Mouse (Mus musculus) ZHBTc4 (cell line): ENCODE measurements around the gene BC016579.

ENCODE experiments used
- DNase-seq: peaks from one replicate; pipeline ENCODE4 v3.0.0-alpha.2; 2011; ENCODE audit warnings: low read depth, low spot score

The BC016579 gene

DNA sequence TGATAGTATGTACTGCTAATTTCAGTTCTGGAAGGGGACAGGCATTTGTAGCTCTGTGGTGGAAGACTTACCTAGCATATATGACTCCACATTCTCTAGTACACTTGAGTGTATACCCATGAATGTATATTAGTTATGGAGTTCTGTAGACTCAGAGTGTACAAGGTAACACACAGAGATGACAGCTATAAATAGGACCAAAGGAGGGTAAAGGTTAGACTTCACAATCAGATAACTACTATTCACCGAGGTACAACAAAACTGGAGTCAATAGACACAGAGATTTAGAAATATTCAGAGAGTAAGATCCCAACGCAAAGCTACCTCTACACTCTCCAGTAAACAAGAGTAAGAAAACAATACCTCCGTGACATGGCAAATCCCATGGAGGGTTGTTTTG is 9.9 kb downstream of the BC016579 start:
- DNase-seq = no peak

DNA sequence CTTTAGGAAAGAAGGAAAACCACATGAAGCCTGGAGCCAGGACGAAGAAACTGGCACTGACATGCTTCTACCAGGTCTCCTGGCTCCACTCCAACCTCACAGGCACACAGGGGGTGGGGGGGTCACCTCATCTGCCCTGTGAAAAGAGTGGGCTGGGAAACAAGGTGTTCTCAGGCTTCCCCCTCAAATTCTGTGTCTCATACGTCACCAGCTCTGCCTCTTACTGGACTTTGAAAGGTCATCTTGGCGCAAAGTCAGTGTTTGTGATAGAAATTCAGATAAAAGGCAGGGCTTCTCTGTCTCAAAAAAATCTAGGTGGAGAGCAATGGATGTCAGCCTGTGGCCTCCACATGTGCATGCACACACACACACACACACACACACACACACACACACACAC is 12.6 kb downstream of the BC016579 start:
- no peak for DNase-seq

DNA sequence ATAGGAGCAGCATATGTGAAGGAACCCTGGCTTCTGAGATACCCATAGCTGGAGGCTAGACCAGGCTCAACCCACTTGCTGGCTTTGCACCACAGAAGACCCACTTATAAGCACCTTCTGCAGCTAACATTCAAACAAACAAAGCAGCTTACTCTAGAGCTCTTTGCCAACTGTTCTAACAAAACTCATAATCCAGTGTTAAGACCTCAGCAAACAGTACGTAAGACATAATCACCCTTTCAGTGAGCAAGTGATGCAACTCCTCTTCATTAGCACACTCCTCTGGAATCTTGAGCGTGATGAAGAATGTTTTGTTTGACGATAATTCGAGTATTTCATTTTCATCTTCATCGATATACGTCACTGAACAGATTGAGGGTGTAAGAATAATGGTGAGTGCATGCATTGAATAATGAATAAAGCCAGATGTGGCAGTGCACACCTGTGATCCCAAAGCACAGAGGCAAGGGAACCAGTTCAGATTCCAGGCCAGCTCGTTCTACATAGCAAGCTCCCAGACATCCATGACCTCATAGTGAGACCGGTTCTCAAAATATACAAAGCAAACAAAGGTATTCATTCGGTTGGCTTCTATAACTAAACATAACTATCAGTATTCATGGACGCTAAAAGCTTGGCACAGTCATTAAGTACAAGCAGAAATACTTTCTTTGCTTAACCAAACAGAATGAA is 13.7 kb downstream of the BC016579 start:
- DNase-seq = no peak

DNA sequence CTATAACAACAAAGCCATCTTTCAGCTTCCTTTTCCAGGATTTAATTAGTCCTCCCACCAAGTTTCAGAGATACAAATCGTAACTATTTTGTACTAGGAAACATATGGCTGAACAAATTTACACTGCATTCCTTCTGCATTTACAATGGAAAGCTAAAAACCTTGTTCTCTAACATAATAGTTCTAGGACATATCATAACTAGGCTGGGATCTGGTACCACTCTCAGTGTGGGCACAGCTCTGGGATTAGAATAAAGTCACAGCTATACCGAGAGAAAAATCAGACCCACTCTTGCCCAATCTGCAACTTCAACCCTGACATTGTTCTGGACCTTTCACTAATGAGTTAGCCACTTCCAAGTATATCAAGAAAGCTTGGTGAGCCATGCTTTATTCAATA is 18.0 kb downstream of the BC016579 start:
- DNase-seq = no peak

DNA sequence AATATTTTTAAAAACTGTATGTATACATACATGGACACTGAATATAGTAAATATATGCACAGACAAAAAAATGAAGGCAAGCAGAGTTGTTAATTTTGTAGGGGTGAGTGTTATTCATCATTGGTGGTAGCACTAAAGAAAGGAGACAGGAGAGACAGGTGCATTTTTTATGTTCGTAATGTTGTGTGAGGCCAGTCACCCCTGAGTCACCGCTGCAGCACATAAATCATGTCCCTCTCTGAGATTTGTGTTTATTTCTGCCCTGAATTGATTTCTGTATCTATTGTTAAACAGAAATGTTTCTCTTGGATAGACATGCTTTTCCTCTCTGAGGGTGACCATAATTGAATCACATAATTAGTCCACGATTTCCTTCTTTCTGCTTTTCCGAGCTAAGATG is 21.4 kb downstream of the BC016579 start:
- no peak for DNase-seq

DNA sequence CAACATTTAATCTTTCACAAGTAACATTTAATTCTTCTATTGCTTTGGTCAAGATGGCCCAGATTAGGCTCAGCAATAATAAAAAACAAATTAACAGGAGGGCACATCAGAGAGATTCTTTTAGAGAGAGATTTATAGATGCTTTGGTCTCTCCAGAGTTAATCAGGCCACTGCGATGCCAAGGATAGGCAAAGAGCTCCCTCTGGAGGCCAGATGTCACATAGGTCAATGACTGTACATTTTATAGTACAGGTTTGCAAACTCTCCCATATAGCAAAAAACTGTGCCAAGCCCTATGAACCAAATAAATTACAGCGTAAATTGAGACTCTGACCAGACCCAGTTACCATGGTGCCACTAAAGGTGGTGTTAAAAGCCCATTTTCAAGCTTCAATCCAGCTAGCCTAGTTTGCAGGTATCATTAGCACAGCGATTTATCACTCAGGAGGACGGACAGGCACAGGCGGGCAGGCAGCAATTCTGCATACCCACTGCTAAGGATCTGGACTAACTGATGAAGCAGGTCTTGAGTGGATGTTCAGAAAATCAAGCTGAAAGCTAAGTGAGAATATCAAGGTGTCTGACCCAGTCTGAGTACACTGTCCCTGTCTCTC is 23.4 kb downstream of the BC016579 start:
- DNase-seq = peak; percentile 66

DNA sequence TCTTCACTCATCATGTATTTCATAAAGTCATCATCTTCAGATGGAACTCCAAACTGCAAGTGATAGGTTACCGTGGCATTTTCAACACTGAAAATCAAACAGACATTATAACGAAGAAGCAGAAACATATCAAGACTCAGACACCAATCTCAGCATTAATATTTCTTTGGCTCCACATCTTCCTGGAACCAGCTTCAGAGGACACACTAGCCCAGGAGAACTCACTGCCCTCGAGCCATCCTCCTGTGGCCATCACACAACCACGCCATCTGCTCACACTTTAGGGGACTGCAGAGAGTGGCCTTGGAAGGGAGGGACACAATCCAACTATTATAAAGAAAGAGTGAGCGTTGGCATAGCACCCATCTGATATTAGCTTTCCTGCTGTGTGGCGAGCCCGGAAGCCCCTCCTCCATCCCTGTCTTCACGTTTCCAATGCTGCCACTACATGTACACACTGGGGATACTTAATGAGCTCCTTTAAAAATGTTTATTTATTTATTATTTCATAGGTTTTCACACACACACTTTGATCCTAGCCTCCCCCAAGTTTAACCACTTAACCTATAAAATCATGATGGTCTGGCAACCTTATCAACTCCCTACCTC is 24.3 kb downstream of the BC016579 start:
- no peak for DNase-seq

DNA sequence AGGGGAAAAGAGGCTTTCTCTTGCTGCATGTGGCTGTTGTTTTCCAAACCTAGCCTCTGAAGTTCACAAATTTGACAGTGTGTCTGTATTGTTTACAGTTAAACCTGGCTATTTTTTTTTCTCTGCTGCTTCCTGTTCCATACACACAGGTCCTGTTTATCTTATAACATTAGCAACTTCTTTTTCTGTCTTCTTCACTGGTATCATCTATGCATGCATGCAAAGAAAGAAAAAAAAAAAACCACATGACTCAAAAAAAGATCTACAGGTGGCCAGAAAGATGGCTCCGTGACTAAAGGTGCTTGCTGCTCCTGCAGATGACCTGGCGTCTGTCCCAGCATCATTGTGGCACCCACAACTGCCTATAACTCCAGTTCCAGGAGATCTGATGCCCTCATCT is 28.5 kb downstream of the BC016579 start:
- no peak for DNase-seq

DNA sequence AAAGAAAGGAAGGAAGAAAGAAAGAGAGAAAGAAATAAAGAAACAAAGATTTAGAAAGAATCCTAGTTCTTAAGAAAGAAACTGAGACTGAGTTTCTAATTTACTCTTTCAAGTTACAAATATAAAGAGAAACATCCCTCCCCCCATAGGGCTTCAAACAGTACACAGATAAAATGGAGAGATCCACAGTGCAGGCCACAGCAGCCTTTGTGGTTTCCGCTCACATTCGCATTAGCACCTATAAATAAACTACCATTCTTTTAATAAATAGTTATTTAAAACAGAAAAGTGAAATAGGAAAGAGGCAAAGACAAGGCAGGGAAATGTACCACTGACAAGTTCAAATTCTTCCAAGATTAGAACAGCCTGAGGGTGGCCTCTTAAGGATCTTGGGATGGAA is 29.1 kb downstream of the BC016579 start:
- DNase-seq = no peak

DNA sequence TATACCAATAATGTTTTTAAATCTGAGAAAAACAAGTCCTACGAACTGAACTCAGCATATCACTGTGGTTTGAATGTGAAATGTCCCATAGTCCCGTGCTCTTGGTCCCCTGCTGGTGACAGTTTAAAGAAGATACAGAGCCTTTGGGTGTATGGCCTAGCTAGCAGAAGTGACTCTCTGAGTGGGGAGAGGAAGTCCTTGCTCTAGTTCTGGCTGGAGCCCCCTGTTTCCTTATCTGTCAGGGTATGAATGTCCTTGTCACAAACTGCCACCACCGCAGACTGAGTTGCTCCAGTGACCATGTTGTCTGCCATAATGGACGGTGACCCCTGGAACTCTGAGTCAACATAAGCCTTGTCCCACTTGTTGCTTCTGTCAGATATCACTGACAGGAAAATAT is 30.6 kb downstream of the BC016579 start:
- no peak for DNase-seq

DNA sequence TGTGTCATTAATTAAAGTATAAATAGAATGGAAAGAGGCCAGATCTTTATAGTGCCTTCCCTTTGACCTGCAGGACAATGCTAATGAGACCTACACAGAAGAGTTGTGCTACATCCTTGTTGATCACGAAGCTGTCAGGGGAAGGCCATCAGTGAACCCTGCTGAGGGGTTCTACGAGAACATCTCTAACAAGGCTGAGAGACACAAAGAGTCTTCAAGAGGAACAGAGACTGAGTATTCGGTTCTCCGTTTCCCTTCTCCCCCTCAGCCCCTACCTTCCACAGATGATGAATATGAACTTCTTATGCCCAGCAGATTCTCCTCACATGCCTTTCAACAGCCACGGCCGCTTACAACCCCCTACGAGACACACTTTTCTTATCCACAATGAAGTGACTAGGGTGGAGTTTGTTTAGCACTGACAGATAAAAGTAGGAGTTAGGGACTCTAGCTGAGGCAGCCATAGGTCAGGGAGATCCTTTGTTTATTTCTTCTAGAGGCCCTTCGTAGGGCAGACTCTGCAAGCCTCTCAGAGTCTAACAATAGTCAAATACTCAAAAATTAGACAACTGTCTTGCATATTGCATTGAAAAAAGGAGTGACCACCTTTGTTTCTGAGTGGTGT is 34.0 kb downstream of the BC016579 start:
- DNase-seq = no peak

DNA sequence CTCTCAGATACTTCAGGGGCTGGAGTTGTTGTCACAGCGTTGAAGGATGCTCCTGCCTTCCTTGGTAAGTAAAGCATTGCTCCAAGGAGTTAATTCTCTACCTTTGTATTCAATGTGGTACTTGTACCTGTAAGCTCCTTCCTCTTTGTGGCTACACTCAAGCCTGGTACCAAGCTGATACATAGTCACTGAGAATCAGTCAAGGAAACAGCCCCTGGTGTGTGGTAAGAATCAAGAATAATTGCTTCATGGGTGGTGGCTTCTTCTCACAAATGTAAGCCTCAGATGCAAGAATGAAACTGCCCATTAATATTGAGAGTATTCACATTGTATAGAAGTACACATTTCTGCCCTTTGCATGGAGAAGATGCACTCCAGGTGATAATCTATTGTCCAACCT is 37.9 kb downstream of the BC016579 start:
- no peak for DNase-seq

DNA sequence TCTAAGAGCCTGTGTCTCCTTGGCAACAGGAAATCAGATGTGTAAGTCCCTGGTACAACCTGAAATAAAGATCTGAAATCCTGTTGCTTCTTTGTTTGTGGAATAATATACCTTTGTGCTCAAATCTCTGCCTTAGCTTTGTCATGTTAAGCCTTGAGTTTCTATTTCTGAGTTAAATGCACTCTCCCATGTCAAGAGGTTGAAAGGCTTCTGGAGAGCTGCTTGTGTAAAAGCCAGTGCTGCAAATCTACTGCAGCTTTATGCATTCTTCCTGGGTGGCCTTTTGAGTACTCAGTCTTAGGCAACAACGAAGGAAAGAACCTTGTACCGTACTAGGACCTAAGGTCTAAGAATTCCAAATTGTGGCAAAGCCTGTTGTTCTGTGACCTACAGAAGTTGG is 40.6 kb downstream of the BC016579 start:
- DNase-seq = peak; percentile 2

DNA sequence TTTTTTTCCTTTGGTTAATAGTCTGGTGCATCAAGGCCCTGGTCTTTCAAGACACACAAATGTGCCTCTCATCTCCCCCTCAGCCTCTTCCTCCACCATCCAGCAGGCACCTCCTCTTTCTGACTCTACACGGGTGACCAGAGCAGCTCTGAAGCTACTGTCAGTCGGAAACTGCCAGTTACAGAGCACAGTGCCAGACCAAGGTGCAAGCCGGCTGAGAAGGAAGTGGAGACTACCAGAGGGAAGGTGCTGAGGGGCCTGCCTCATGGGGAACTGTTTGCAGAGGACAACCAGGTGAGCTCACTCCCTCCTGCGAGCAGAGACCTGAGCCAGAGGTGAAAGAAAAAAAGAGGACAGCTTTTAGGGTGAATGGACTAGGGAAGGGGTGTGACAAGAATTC is 43.6 kb downstream of the BC016579 start, which contains the start of gene Gcsam:
Gene Gcsam, plus strand, starts transcription at position 114 of the 400 bp plus-strand sequence.
- no peak for DNase-seq

DNA sequence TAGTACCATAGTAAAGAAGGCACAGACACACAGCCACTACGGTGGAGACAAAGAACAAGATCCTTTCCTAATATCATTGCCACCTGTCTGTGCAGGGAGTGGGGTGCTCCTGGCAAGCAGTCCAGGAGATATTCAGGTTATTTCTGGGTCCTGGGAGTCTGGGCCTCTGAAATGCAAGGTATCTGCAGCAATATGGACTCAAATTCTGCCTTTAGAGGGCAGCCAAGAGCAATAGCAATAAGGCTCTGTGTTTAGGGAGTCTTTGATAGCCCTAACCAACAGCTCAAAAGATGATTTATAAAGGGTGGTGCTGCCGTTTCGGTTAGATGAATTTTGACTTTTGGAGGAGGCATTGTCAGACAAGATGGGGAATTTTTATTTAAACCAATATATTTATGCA is 44.6 kb downstream of the BC016579 start:
- DNase-seq = peak; percentile 24

DNA sequence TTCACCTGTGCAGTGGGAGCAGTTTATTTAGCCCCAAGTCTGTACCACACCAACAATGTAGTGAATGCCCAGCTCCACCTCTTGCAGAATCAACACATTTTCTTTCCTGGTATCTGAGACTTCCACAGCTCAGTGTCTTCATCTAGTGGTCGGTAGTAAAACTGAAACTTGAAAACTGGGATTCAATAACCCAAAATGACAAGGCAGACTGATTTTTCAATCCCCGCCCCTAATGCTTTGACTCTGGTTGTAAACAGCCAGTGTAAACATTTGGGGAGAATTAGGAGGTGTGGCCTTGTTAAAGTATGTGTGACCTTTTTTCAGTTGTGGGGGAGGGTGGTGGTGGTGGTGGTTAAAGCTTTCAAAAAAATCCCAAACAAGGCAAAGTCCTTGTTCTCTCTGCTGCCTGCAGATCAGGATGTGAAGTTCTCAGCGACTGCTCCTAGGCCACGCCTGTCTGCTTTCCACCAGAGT is 45.4 kb downstream of the BC016579 start:
- peak; percentile 5 for DNase-seq

DNA sequence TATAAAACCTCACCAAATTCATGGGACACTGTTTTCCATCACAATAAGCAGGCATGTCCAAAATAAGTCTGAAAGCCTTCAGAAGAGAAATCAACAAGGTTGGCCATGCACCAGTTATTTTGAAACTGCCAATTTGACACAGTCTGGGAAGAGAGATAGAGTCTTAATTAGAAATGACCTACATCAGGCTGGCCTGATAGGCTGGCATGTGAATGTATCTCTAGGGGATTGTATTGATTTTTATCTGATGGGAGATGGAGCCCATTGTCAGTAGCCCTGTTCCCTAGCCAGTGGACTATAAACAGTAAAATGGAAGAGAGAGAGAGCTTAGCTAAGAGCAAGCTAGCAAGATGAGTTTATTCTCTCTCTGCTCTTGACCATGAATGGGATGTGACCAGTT is 58.4 kb downstream of the BC016579 start:
- no peak for DNase-seq

DNA sequence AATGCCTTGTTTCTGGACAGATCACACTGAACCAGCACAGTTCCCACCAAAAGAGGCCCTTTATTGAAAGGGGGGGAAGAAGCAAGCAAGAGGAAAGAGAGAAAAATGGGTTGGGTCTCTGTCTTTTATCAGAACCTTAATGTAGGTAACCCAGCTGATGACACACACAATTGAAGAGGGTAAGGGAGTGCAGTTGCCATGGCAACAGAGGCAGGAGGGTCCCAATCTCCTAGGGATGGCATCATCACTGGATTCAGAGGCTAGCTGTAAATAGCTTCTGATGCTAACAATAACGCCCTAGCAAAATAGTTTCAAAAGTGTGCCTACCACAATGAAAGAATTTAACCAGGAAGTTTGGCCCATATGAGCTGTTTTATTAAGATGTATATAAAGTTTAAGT is 60.2 kb downstream of the BC016579 start:
- peak; percentile 4 for DNase-seq

DNA sequence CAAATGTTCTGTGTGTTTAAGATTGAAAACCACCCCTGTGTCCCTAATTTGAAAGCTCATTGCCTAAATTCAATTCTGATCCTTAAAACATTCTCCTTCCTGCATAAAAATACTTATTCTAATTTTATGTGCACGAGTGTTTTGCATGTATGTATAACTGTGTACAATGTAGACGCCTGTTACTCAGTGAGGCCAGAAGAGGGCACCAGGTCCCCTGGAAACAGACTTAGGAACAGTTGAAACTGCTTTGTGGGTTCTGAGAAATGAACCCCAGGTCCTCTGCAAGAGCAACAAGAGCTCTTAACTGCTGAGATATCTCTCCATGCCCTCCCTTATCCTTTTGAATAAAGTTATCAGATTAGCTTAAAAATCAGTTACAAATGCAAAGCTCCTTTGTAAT is 71.4 kb downstream of the BC016579 start:
- DNase-seq = peak; percentile 12

DNA sequence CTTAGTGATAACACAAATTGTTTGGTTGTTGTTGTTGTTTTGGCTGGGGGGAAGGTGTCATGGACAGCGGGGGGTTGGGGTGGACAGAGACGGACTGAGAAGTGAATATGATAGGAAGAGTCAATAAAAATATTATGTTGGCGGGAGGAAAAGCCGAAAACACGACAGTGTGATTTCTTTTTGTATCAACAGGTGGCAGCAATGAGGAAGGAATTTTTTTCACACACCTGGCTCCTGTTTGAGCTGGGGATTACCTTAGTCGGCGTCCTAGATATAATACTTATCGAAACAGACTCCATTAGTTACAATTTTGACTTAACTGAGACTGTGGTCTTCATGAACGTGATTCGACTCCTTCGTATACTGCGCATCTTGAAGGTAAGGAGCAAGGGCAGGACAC is 74.0 kb downstream of the BC016579 start:
- peak; percentile 10 for DNase-seq
